Mouse (Mus musculus) adrenal gland, adult (tissue): ENCODE data around the gene Mapre1.
"Not testable (repeated sequence)": the region's sequence is repeated elsewhere in the genome, so short reads cannot be mapped to it uniquely, and the experiment has no call there.

Experiments
- DNase-seq, 2 experiments: peaks; one replicate each; pipeline ENCODE4 v3.0.0; 2022 to 2023; ENCODE audit warnings: low spot score in 1 of 2; ENCODE audit not compliant: inconsistent age in 2 of 2

Gene Mapre1

DNA sequence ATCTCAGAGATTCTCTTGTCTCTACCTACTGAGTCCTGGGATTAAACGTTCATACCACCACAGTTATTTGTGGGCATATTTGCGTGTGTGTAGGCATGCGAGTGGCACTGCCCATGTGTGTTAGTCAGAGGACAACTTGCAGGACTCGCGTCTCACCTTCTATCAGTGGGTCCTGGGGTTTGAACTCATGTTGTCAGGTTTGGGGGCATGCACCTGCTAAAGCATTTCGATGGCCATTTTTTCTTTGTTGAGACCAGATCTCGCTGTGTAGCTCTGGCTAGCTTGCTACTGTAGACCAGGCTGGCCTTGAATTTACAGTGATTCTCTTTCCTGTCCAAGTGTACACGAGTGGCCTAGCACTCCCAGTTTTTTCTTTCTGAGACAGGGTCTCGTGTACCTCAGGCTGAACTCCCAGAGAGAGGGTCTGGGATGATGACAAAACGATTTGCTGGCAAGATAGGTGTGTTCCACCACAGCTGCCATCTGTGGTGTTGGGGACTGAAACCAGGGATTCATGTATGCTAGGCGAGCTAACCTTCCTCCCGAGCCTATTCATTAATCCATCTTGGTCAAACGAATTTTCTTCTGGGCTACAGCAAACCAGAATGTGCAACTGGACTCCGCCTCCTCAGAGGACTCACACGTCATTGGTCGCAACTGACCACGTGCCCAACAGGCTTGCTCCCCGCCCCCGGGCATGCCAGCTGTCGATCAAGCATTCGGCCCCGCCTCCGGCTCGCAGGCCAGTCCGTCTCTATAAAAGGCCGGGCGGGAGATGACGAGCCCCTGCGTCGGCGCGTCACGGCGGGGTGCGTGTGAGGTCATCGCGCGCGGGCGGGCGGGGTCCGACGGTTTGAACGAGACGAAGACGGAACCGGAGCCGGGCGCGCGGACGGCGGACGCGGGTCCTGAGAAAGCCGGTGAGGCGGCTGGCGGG lies at the start of gene Mapre1:
TSS of gene Mapre1 (plus strand) at position 775 of the 937 bp plus-strand sequence.
- DNase-seq = peak; percentile 100

DNA sequence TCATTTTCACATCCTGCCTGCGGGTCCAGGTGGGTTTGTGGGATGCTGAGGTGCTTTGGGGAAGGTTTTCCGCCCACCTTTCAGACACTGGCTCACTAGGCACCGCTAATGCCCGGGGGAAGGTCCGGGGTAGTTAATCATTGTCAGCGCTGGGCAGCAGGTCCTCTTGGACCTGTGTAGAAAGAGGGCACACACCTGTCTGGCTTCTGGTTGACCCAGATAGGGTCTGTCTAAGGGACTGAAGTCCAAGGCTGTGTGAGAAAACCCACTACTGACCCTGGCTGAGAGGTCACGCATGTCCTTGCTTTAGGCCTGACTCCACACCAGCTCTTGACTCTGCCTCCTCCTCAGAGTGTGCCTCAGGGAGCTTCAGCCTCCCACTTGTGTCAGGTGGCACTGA lies 47.7 kb upstream of the Mapre1 start:
- DNase-seq = not testable (repeated sequence)

DNA sequence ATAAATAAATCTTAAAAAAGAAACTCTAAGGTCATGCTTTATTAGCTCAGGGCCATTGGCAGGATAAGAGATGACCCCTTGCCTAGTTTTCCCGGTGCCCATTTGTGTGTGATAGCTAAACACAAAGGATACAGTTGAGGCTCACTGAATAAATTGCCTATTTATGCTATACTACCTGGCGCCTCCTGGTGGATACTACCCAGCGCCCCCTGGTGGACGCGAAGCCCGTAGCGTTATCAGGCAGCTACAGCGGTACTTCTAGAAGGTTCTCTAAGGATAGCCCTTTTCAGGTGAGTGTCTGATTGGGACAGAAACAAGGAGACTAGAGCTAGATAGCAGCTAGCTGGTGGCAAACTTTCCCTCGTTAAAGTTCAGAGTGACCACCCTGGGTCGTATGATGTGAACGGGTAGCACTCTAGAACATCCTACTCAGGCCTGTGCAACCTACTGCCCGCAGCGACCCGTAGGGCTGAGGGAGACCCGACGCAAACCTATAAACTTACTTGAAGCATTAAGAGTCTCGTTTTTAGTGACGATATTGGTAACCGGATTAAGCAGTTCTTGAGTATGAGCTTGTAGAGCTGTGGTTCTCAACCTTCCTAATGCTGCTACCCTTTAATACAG lies 46.5 kb upstream of the Mapre1 start:
- DNase-seq = peak; percentile 42 to 78

DNA sequence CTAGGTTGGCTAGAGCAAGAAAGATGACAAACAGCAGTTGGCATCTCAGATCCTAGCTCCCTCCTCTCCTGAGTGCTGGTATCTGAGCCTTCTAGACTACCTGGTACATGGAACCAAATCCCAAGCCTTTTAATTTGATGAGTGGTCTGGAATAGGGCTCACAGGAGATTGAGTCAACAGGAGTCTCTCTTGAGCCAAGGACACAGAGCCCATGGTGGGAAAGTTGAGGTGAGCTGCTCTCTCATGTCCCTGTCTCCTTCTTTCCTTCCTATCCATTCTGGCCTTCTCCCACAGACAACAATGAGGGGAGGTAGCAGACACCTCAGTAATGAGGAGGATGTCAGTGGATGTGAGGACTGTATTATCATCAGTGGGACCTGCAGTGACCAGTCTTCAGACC lies 44.7 kb upstream of the Mapre1 start, which contains the start of gene Dnmt3c:
TSS of gene Dnmt3c (plus strand) at position 301 of the 400 bp plus-strand sequence.
- DNase-seq = no peak

DNA sequence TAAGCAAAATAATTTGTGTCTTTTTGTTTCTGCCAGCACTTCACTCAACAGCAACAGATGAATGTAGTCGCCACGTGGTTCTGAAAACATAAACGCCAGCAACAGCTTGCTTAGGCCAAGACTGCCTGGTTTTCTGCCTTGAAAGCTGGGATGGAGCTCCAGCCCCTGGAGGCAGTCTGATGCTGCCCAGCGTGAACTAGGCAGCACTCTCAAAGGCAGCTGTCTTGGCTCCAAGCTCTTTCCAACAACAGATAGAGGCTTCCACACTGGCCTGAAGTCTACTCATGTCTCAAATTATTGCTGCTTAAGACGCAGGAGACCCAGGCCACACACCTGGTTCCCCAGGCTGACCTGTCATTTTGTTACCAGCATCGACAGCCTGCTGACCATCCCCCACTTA lies 37.7 kb upstream of the Mapre1 start:
- no peak for DNase-seq

DNA sequence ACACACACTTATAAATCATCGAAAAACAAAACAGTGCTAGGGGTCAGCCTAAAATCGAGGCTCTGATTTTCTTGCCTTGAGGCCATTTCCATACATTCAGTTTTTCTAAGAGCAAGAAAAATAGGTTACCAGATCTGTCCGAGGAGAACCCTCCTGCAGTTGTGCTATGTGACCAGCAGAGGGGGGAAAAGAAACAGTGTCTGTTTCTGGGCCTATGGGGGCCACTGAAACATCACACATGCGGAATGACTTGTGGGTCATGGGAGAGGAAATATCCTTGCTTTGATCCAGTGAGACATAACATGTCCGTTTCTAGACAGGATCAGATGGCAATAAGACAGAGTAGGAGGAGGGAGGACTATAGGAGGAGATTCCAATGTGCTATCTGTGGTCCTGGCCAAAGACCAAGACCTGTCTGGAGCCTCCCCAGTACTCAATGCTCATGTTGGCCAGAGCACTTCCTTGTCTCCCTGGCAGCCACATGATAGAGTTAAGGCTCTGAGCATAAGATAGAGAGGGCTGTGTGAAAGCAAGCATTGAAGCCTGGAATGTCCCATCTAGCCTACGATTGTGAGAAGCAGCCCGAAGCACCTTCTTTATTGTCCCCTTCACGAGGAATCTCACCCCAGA lies 30.3 kb upstream of the Mapre1 start:
- DNase-seq = peak; percentile 7 to 58

DNA sequence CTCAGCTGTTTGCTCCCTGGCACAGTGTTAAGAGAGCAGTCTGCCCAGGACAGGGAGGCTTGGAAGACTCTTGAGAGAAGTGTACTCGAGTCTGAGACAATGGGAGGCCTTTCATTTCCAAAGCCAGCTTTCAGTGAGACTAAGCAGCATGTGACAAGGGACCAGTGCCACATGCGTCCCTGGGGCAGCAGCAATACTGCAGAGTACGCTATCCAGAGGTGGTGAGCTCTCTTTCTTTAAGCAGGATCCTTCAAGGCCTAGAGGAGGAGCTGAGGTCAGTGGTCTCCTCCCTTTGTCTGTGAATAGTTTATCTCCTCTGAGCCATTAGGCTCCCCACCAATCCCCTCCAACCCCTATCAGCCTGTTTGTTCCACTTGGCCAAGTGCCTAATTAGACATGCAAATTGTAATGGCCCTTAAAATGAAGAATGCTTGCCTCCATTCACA lies 28.4 kb upstream of the Mapre1 start:
- no peak for DNase-seq

DNA sequence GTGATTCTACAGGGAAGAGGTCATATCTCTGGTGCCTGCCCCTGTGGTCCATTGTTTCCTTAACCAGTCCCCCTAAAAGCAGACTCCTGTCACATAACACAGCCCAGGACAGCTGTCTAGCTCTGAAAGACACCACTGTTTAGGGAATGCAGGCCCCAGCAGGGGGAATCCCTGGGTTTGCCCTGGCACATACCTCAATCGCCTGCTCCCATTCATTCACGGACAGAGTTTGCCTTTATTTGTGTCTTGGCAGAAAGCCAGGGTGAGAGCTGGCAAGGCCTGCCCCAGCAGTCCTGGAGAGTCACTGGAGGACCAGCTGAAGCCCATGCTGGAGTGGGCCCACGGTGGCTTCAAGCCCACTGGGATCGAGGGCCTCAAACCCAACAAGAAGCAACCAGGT lies 27.8 kb upstream of the Mapre1 start:
- peak; percentile 15 to 73 for DNase-seq

DNA sequence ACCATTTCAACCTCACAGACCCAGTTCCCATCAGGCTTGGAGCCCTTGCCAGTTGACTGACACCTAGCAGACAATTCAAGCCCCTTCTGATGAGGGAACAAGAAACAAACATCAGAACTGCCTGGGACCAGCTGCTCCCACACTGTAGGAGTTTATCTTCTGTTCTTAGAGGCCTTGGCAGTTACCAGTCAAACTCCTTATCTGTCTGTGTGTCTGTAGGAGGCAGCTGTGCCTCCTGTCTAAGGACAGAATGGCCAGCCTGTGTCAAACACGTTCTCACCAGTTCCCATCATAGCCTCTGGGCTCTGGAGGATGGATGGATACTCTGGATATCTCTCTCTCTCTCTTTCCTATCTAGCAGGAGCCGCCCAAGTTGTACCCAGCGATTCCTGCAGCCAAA lies 23.2 kb upstream of the Mapre1 start:
- DNase-seq = not testable (repeated sequence)

DNA sequence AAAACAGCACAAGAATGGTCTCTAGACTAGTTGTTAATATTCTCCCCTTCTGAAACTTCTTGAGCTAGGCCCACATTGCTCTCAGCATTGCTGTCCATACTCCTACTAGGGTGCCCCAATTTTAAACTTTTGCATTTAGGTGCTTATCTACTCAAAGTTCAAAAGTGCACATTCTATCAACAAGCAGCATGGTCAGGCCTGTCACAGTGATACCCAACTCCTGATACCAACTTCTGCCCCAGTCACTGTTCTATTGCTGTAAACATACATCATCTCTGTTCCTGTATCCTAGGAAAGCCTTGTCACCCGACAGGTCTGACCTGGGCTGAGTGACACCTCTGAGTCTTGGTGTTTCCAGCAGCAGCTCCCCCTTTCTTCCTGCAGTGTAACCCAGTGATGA lies 18.0 kb upstream of the Mapre1 start:
- DNase-seq = no peak

DNA sequence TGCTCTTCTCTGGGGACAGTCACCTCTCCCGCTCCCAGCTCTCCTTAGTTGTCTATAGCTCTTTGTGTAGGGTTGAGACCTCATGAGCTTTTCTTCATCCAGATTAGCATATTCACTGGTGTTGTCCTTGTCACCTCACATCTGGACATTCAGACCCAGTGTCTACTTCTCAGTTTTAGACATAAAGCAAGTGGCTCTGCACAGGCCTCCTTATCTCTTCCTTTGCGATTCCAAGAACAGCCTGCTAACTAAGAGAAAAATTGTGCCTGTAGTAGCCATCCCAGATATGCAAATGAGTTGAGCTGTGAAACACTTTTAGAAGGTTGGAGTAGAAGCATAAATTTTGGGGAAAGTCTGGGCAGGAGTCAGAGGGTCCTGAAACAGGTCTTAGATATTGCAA lies 16.6 kb upstream of the Mapre1 start:
- no peak for DNase-seq

DNA sequence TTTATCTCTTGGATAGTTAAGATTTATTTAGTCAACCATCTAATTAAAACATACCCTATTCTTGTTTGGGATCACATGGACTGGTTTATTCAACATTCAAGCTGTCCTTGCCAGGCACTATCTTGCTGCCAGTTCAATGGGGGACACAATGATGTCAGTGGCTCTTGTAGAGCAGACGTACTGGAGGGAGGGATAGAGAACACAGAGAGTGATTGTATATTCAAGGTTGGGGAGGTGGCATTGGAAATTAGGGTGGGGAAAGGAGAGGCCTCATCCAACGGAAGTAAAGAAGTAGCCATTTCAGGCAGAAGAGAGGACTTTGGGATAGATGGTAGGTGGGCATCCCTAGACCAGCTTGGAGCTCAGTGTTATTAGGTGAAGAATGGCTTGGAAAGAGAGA lies 16.2 kb upstream of the Mapre1 start:
- no peak for DNase-seq

DNA sequence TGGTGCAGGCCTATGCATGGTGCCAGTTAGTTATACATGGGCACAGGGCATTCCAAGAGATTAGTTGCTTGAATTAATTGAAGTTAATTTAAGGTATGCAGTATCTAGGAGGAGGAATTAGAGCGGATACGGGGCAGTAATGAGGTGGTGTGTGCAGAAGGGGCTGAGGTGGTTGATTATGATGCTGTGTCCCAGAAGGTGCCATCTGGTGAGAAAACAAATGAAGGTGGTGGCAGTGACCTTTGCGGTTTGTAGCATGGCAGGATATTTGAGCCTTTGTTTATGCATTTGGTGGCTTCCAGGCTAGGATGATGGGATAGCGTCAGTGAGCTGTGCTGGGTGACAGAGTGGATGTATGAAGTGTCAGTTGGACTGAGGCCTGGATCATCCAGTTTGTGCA lies 15.8 kb upstream of the Mapre1 start:
- no peak for DNase-seq

DNA sequence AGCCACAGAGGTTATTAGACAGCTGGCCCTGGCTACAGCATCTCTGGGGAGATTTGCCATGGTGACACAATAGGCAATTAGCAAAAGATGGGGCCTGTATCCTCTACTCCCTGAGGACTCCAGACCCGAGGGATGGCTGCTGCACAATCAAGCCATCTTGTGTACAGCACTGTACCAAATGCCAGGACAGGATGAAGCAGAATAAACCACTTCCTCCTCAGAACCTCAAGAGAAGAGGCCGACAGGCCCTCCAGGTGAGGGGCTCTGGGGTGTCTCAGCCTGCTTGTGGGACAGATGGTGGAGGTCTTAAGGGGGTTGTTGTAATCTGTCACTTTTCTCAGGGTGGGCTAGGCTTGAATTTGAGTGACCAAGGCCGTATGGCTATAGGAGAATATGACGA lies 7.0 kb upstream of the Mapre1 start:
- DNase-seq = no peak

DNA sequence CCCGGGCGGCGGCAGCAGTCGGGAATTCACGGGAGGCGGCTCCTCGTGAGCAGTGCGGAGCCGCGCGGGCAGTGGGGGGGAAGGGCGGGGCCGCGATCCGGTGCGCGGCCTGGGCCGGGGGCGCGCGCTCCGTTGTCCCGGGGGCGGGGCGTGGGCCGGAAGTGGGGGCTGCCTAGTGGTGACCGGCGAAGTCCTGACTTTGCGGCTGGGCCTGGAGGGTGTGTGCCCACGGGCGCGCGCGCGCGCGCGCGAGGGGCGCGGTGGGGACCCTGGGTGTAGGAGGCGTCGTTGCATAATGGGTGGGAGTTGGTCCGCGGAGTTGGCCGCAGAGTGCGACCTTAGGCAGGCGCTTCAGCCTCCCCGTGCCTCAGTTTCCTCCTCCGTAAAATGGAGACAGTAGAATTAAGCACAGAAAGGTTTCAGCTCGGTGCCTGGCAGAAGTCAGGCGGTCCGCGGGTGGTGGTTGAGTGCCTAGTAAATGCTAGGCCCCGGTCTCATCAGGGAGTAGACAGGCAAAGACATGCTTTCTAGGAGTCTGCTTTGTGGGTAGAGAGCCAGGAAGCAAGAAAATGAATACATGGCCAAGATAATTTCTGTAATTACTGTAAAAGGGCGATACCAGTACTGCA lies 477 bp downstream of the Mapre1 start:
- no peak for DNase-seq

DNA sequence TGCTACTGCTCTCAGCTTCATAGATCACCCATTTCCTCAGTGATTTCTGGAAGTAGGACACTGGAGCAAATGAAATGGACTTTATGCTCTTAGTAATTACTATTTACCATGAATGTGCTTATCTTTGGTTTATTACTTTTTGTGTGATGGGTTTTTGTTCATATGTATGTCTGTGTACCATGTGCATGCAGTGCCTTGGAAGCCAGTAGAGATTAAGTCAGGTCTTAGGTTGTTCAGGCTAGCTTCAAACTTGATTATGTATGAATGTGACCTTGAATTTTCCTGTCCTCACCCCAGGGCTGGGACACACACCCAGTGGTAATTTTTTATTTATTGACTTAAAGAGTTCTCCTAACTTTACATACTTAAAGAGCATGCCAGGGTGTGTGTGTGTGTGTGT lies 6.9 kb downstream of the Mapre1 start:
- no peak for DNase-seq

DNA sequence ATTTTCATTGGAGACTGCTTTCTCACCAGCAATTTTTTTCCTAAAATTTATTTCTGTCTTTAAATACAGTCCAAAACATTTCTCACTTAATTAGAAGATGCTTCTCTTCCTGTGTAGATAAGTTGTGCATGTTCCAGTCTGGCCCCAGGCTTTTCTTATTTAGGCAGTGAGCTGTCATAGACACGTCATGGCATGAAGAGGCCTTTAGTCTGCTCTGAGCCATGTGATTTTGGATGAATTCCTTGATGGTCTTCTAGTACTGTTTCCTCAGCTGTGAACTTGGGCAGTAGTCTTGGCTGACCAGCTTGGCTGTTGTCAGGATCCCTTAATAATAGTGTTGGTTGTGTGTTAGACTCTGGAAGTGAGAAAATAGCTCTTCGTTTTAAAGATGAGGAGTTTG lies 9.3 kb downstream of the Mapre1 start:
- DNase-seq = peak in 1 of 2 experiments; percentile 38

DNA sequence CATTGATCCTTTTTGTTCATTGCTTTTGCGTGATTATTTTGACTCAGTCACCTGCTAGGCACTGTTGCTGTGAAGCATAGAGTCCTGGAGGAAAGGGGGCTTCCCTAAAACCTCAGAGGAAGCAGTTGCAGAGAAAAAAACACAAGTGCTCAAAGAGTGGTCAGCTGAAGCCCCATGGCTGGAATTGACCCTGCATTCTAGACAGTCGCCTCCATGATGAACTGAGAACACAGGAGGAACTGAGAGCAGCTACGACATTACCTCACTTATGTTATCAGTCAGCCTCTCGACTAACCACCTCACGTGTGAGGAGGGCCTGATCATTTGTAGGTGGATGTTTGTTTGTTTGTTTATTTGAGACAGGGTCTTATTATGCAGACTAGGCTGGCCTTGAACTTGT lies 21.0 kb downstream of the Mapre1 start:
- DNase-seq = no peak

DNA sequence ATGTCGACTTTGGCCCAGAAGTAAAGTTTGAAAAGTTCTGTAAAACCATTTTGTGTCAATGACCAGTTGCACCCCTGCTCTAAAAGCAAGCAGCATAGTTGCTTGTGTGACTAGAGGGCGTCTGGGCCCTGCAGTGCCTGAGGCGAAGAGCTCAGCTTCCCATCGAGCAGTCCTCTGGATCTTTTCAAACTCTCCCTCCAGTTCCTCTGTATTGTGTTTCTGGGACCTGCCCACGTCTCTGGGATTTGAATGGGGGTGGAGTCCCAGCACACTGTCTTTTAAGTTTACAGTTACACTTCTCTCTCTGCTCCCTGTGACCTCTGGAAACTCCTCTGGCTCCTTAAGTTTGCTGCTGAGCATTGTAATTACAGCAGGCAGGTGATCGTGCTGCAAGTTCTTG lies 26.4 kb downstream of the Mapre1 start:
- no peak for DNase-seq

DNA sequence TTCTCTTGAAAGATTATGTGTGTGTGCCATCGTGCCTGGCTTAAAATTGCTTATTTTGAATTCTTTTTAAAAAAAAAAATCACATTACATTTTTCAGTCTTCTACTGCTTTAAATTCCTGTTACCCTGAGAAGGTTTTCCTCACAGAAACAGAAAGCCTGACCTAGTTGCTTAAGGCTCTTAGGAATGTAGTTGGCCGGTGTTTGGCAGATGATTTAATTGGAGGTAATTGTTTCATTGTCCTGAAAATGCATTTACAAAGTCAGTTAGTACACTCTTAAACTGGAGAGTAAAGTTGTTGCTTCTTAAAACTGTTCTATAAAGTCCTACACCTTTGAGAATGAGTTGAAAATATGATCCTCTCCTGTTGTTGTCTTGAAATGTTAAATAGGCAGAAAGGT lies 27.8 kb downstream of the Mapre1 start:
- DNase-seq = no peak

DNA sequence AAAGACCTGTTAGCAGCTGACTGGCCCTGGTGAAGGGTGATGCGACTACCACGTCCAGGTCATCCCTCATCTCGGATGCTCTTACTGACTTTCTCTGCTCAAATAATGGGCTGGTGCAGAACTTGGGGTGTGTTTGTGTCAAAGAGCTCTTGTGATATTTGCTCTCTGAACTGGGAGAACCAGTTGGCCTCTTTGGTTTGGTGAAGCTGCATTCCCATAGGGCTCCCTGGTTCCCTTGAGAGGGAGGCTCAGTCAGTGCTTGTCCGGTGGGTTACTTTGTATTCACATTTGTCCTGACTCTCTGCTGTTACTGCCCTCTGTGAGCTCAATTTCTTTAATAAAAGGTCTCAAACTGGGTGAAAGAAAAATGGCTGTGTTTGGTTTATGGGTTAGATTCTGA lies 31.9 kb downstream of the Mapre1 start:
- no peak for DNase-seq
